Mouse (Mus musculus) stomach, embryonic 15.5 days (tissue): Measurements from ENCODE around the gene Lrrc31. TPM values are rescaled to one million over a fixed set of nuclear protein-coding genes. Genes with fewer than 3 reads are reported as not detected.
A peak's percentile ranks its signal among the peaks of the same experiment; 100 is the strongest.

Experiments used
- ATAC-seq: fragments of 200-750 bp; cut with Nextera tagmentation; 2 replicates; pipeline ENCODE4 v1.8.0; 2017; ENCODE audit warnings: low read depth, moderate number of reproducible peaks, moderate TSS enrichment; ENCODE audit not compliant: insufficient read depth, low FRiP score
- H3K27ac ChIP-seq: fragments of 300-500 bp; sonication (generic); 2 replicates; pipeline ENCODE4 v1.5.1; 2015; ENCODE audit warnings: mild to moderate bottlenecking, inconsistent platforms
- H3K27me3 ChIP-seq: fragments of 300-500 bp; sonication (generic); replicated peaks from 2 replicates; pipeline ENCODE4 v1.6.1; 2015; ENCODE audit warnings: inconsistent platforms
- H3K36me3 ChIP-seq: fragments of 300-500 bp; sonication (generic); 2 replicates; pipeline ENCODE4 v1.6.1; 2015; ENCODE audit warnings: inconsistent platforms
- H3K4me1 ChIP-seq: fragments of 300-500 bp; sonication (generic); 2 replicates; pipeline ENCODE4 v1.6.1; 2015; ENCODE audit warnings: inconsistent platforms
- H3K4me2 ChIP-seq: fragments of 300-500 bp; sonication (generic); 2 replicates; pipeline ENCODE4 v1.6.1; 2015; ENCODE audit warnings: mild to moderate bottlenecking, inconsistent platforms
- H3K4me3 ChIP-seq: fragments of 300-500 bp; sonication (generic); replicated peaks from 2 replicates; pipeline ENCODE4 v1.5.1; 2015; ENCODE audit warnings: inconsistent platforms
- H3K9ac ChIP-seq: fragments of 300-500 bp; sonication (generic); 2 replicates; pipeline ENCODE4 v1.6.1; 2015; ENCODE audit warnings: inconsistent platforms
- H3K9me3 ChIP-seq: fragments of 300-500 bp; sonication (generic); 2 replicates; pipeline ENCODE4 v1.6.1; 2016; ENCODE audit warnings: inconsistent platforms
- WGBS: fragments of 180-500 bp; shearing (Covaris S2); methylation state at CpG from one replicate; pipeline ENCODE4 v1.1.7; 2015; 5-methylcytosine and 5-hydroxymethylcytosine counted together
- polyA plus RNA-seq: library from polyadenylated mRNA; unstranded; fragments of >200 nt; fragmentation: Nextera tagmentation; extraction: Ambion mirVana; gene quantifications from 2 replicates; pipeline ENCODE4 v1.2.1, GENCODE M21; 2015

Gene Lrrc31
- polyA plus RNA-seq, 1 experiment from 2014 or later = 3.6 TPM

DNA sequence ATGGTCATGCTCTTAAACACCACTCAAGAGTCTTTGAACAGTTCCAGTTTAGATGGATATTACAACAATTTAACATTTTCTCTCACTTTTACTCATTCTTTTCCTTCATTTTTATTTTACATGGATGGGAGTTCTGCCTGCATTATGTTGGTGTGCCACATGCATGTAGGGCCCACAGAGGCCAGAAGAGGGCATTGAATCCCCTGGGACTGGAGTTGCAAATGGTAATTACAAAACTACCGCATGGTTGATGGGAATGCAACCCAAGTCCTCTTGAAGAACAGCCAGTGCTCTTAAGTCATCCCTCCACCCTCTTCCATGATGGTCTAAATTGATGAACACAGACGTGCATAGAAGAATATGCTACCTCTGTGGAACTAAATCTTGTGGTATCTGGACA is 22.8 kb upstream of the Lrrc31 start:
- H3K9ac ChIP-seq = no peak overlapping the region
- H3K9me3 ChIP-seq = no peaks in the 10 kb centered on the region
- no peaks in the 10 kb centered on the region for H3K27me3 ChIP-seq
- 90% methylated on average over 2 of the region's 2 CpGs for WGBS
- no peaks in the 10 kb centered on the region for H3K36me3 ChIP-seq
- no peak overlapping the region for H3K27ac ChIP-seq
- ATAC-seq = no peak
- H3K4me3 ChIP-seq = no peak overlapping the region
- 0 out of 2 replicates have a peak, but pooled peaks cover 3% of the 10 kb centered on the region for H3K4me1 ChIP-seq
- no peak overlapping the region for H3K4me2 ChIP-seq

DNA sequence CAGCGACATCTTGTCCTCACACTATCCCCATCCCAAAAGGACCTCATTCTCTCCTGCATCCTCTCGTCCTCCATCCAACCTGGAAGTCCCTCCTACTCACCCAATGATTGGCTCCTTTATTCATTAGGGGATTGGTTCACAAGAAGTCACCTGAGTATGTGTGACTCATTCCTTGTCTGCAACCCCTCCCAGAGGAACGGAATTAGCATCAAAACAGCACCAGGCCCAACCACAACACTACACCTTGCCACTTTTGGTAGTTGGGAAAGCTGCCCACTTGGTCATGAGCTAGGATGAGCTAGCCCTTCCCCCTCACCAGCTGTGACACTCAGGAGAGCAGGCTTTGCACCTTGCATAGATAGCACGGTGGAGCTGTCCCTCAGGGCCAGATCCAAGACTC is 22.4 kb upstream of the Lrrc31 start:
- Histone ChIP-seq H3K27me3 (no peaks in the 10 kb centered on the region), H3K9me3 (no peaks in the 10 kb centered on the region), H3K4me3 (no peak overlapping the region), H3K36me3 (no peaks in the 10 kb centered on the region), H3K9ac (no peak overlapping the region), H3K4me1 (0 out of 2 replicates have a peak, but pooled peaks cover 3% of the 10 kb centered on the region), H3K27ac (no peak overlapping the region), H3K4me2 (no peak overlapping the region)
- ATAC-seq = no peak
- WGBS = 85% methylated on average over 4 of the region's 4 CpGs

DNA sequence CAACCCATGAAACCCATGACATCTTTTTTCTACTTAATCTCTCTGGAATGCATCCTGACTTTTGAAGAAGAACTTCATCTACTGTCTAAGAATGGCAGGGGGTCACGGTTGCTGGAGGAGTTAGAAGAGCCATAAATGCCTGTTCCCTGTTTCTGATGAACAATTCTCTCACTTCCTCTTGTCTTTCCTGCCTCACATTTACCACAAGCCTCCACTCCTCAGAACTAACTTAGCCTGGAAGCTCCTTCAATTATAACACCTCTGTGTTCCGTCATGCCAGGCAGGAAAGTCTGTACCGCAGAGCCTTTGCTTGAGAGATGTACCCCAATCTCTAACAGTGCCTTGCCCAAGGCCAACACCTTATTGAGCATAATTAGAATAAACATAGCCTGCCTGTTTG is 19.0 kb upstream of the Lrrc31 start:
- H3K36me3 ChIP-seq = no peaks in the 10 kb centered on the region
- no peak for ATAC-seq
- no peaks in the 10 kb centered on the region for H3K27me3 ChIP-seq
- no peak overlapping the region for H3K4me3 ChIP-seq
- 74% methylated on average over 3 of the region's 3 CpGs for WGBS
- H3K4me2 ChIP-seq = no peak overlapping the region
- no peak overlapping the region for H3K9ac ChIP-seq
- H3K27ac ChIP-seq = no peak overlapping the region
- 0 out of 2 replicates have a peak, but pooled peaks cover 3% of the 10 kb centered on the region for H3K4me1 ChIP-seq
- no peaks in the 10 kb centered on the region for H3K9me3 ChIP-seq

DNA sequence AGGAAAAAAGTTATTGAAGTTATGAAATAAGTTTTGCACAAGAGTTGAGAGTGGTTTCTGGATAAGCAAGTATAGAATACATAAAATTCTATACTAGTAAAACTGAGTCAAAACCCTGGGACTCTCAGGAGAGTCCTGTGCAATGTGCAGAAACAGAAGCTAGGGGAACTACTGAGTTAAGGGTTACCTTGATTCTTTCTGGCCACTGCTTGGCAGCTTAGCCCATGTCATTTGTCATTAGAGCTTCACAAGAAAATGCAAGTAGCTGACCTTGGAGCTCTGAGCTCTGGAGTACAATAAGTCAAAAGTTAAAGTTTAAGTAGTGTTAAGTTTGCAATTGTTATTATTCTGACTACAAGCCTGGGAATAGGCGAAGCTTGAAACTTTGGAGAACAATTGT is 13.7 kb upstream of the Lrrc31 start:
- Histone ChIP-seq H3K4me1 (no peaks in the 10 kb centered on the region), H3K4me3 (no peak overlapping the region), H3K9me3 (no peaks in the 10 kb centered on the region), H3K4me2 (no peak overlapping the region), H3K9ac (no peak overlapping the region), H3K36me3 (no peaks in the 10 kb centered on the region), H3K27me3 (no peaks in the 10 kb centered on the region), H3K27ac (no peak overlapping the region)
- no peak for ATAC-seq
- 55% methylated on average over 1 of the region's 1 CpGs for WGBS

DNA sequence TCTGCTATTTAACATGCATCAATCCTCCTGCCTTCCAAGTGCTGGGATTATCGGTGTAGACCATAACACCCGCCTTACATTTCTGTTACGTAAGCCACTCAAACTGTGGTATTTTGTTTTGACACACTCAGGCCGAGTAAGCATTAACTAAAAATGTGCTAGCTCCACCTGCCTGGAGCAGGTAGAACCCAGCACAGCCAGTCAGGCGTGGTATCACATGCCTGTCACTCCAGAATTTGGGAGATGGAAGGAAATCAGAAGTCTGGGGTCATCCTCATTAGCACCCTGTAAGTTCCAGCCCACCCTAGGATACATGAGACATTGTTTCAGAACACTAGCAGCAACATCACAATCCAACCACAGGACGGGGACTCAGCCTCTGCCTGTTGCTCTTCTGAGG is 10.5 kb upstream of the Lrrc31 start:
- Histone ChIP-seq H3K9ac (no peak overlapping the region), H3K36me3 (no peaks in the 10 kb centered on the region), H3K4me3 (no peak overlapping the region), H3K27me3 (no peaks in the 10 kb centered on the region), H3K27ac (no peak overlapping the region), H3K4me2 (no peak overlapping the region), H3K4me1 (no peaks in the 10 kb centered on the region), H3K9me3 (no peaks in the 10 kb centered on the region)
- 72% methylated on average over 6 of the region's 6 CpGs for WGBS
- no peak for ATAC-seq

DNA sequence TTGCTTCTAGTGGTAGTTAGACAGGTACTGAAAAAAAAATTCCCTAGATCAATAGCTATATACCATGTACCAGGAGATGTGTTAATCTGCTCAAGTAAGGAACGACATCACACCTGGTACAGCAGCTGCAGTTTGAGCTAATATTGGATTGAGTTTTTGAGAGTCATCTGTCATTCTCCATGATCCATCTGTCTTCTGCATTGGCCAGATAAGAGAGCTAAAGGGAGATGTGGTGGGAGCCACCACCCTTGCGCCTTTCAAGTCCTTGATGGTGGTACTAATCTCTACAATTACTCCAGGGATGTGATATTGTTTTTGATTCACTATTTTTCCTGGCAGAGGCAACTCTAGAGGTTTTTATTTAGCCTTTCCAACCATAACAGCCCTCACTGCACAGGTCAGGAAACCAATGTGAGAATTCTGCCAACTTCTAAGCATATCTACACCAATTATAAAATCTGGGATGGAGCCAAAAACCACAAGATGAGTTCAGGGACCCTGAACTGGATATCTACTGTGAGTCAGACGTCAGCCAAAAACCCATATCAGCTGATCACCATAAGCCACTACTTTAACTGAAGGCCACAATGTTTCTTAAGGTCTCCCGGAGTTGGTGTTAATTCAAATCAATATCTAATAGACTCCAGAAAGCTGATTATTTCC is 7.1 kb upstream of the Lrrc31 start:
- H3K36me3 ChIP-seq = no peaks in the 10 kb centered on the region
- H3K4me1 ChIP-seq = no peaks in the 10 kb centered on the region
- H3K9ac ChIP-seq = no peak overlapping the region
- H3K27me3 ChIP-seq = no peaks in the 10 kb centered on the region
- H3K4me3 ChIP-seq = no peak overlapping the region
- H3K9me3 ChIP-seq = no peaks in the 10 kb centered on the region
- H3K4me2 ChIP-seq = no peak overlapping the region
- no peak overlapping the region for H3K27ac ChIP-seq
- ATAC-seq = no peak
- 67% methylated on average over 4 of the region's 4 CpGs for WGBS

DNA sequence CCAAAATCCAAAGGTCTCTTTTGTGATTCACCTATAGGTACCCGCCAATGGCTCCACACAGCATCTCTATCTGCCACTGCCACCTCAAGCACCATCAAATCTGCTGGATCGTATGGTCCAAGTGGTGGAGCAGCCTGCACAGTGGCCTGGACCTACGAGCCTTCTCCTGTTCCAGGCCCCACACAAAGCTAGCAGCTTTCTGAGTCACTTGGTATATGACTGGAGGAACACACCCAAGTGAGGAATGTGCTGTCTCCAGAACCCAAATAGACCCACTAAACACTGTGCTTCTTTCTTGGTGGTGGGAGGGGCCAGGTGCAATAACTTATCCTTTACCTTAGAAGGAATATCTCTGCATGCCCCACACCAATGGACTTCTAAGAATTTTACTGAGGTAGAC is 6.3 kb upstream of the Lrrc31 start:
- no peaks in the 10 kb centered on the region for H3K36me3 ChIP-seq
- no peaks in the 10 kb centered on the region for H3K27me3 ChIP-seq
- no peak overlapping the region for H3K4me2 ChIP-seq
- no peak overlapping the region for H3K27ac ChIP-seq
- H3K4me3 ChIP-seq = no peak overlapping the region
- H3K9ac ChIP-seq = no peak overlapping the region
- ATAC-seq = no peak
- 83% methylated on average over 3 of the region's 3 CpGs for WGBS
- H3K9me3 ChIP-seq = no peaks in the 10 kb centered on the region
- H3K4me1 ChIP-seq = no peaks in the 10 kb centered on the region

DNA sequence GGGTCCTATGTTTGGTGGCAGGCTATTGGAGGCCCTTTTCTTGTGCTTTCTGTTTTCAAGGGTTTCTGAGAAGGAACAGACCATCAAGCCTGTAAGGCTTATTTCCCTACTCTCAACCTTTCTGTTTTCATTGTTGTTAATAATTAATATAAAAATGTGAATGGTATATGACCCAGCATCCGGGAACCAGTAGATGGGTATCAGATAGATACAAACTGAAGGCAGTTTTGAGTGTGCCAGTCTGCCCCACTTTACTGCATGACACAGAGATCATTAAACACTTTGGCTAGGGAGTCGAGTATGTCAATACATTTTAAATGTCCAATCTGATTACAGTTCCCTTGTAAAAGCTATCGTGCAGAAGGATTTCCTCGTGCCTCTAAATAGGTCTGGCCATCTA is 1.8 kb downstream of the Lrrc31 start:
- Histone ChIP-seq H3K4me1 (no peaks in the 10 kb centered on the region), H3K36me3 (no peaks in the 10 kb centered on the region), H3K4me2 (0 out of 2 replicates have a peak overlapping the region, but pooled peaks have one; percentile 5), H3K9me3 (no peaks in the 10 kb centered on the region), H3K27me3 (no peaks in the 10 kb centered on the region), H3K4me3 (no peak overlapping the region), H3K9ac (no peak overlapping the region), H3K27ac (0 out of 2 replicates have a peak overlapping the region, but pooled peaks have one; percentile 7)
- ATAC-seq = peak; percentile 79
- 52% methylated on average over 4 of the region's 4 CpGs for WGBS

DNA sequence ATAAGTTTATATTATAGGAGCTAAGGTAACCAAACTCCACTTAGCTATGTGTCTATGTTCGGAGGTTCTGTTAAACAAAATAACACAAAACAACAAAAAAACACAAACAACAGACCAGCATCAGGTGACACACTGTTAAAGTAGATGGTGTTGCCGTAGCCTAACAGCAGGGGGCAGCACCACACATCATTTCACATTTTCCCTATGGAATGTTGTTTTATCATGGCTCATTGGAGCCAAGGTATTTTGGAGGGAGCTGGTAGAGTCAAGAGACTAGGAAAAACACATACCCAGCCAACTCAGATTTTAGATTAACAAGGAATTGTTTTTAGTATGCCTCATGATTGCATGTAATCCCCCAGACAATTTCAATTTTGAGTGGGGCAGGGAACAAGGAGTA is 3.3 kb downstream of the Lrrc31 start:
- ATAC-seq = no peak
- no peak overlapping the region for H3K27ac ChIP-seq

DNA sequence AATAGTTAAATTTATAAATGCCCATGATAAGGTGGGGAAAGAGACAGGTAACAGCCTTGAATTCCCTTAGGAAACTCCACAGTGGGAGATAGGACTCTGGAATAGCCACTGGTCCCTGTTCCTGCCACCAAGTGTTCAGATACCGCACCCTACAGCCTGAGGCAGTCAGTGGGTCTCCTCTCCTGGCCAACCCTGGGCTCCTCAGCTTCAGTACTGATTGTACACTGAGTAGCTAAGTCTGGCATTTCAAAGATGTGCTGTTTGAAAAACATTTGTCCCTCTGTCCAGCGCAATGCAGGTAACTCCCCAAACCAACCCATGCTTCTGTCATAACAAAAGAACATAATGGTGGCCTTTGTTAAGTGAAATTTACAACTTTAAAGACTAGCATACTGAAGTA is 4.0 kb downstream of the Lrrc31 start:
- no peak overlapping the region for H3K4me2 ChIP-seq
- ATAC-seq = no peak
- whole genome bisulfite sequencing = 89% methylated on average over 2 of the region's 2 CpGs

More for the DNA sequence above, 3.3 kb downstream of the Lrrc31 start:
- H3K36me3 ChIP-seq = no peaks in the 10 kb centered on the region
- no peak overlapping the region for H3K4me3 ChIP-seq
- no peak overlapping the region for H3K9ac ChIP-seq
- no peaks in the 10 kb centered on the region for H3K4me1 ChIP-seq
- no peaks in the 10 kb centered on the region for H3K27me3 ChIP-seq
- no peaks in the 10 kb centered on the region for H3K9me3 ChIP-seq
- 9% methylated on average over 2 of the region's 2 CpGs for WGBS
- H3K4me2 ChIP-seq = no peak overlapping the region

DNA sequence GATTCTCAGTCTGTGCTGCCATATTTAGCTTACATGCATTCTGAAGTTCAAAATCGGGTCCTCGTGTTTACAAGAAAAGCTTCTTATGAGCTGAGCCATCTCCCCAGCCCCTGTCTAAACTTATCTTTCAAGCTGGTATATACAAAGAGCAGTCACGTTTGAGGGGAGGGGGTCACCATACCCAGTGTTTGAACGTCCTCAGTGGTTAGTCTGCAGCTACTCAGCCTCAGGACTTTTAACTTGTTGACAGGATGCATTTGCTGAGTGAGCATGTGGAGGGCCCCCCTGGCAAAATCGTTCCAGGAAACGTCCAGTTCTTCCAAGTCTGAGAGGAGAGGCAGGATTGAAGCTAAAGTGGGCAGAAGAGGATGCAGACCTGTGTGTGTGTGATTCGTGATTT is 8.7 kb downstream of the Lrrc31 start:
- no peak overlapping the region for H3K4me3 ChIP-seq
- ATAC-seq = no peak
- no peak overlapping the region for H3K4me2 ChIP-seq
- no peaks in the 10 kb centered on the region for H3K4me1 ChIP-seq
- H3K27me3 ChIP-seq = no peaks in the 10 kb centered on the region
- 45% methylated on average over 7 of the region's 7 CpGs for WGBS
- H3K9me3 ChIP-seq = no peaks in the 10 kb centered on the region
- no peak overlapping the region for H3K27ac ChIP-seq
- H3K36me3 ChIP-seq = no peaks in the 10 kb centered on the region
- H3K9ac ChIP-seq = no peak overlapping the region

More for the DNA sequence above, 4.0 kb downstream of the Lrrc31 start:
- Histone ChIP-seq H3K9me3 (no peaks in the 10 kb centered on the region), H3K4me1 (no peaks in the 10 kb centered on the region), H3K36me3 (no peaks in the 10 kb centered on the region), H3K27ac (no peak overlapping the region), H3K4me3 (no peak overlapping the region), H3K9ac (no peak overlapping the region), H3K27me3 (no peaks in the 10 kb centered on the region)

DNA sequence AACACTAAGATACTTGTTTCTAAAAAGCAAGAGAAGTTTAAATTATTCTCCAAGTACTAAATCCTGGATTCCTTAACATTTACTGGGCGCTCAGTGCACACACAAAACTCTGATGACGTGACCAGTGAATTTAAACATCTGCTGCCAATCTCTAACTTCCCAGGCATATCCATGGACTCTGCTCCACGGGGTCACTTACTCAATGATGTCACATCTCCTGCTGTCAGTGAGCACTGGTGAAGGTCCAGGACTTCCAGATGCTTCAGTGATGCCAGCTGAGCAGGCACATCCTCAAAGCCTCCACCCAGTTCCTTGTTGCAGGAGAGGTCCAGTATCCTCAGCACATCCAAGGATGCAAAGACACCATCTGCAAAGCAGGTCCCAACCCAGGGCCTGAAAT is 12.4 kb downstream of the Lrrc31 start:
- Histone ChIP-seq H3K27ac (no peak overlapping the region), H3K36me3 (no peaks in the 10 kb centered on the region), H3K4me2 (no peak overlapping the region), H3K4me3 (no peak overlapping the region), H3K27me3 (no peaks in the 10 kb centered on the region), H3K4me1 (no peaks in the 10 kb centered on the region), H3K9ac (no peak overlapping the region), H3K9me3 (no peaks in the 10 kb centered on the region)
- WGBS = 66% methylated on average over 3 of the region's 3 CpGs
- no peak for ATAC-seq

DNA sequence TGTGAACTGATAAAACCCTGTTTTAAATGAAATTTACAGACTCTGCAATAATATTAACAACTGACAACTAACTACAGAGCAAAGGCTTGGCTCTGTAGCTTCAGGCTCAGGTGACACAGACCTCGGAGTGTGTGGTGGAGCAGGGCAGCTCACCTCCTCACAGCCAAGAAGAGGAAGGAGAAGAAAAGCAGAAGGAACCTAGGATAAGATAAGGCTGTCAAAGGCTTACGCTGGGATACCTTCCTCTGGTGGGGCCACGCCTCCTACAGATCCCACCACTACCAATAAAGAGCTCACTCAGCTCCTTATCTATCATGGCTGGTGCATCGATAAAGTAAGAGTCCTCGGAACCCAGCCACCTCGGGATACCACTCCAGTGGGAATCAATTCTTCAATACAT is 16.5 kb downstream of the Lrrc31 start:
- H3K27me3 ChIP-seq = no peaks in the 10 kb centered on the region
- H3K9ac ChIP-seq = no peak overlapping the region
- H3K4me1 ChIP-seq = no peaks in the 10 kb centered on the region
- no peaks in the 10 kb centered on the region for H3K36me3 ChIP-seq
- ATAC-seq = no peak
- no peak overlapping the region for H3K4me2 ChIP-seq
- no peaks in the 10 kb centered on the region for H3K9me3 ChIP-seq
- no peak overlapping the region for H3K4me3 ChIP-seq
- no peak overlapping the region for H3K27ac ChIP-seq
- WGBS = 61% methylated on average over 6 of the region's 6 CpGs
